ENCODE assay signal across 12 mouse cellular contexts in the genomic region with DNA sequence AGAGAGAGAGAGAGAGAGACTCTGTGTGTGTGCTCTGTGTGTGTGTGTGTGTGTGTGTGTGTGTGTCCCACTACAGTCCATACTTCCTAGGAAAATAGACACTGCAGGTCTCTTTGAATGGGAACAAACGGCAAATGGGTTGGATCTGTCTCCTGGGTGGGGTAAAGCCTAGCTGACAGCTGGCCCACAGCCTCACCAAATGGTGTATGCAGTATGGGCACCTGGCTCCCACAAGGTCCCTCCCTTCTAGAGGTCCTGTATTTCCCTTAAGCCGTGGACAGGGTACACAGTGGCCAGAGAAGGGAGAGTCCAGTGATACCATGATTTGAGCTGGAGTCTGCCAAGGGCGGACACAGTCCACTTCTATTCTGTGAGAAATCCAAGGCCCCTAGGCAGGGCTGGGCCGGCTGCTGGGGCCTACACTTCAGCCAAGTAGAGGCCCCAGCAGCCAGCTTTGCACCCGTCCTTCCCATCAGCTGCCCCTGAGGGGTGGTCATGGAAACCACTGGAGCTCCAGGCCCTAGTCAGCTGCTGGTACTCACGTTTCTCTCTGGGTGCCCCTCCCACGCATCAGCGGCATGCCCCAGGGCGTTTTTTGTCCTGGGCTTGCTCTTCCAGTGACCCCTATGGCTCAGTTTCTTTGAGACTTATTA. TPM values are rescaled to one million over a fixed set of nuclear protein-coding genes. Genes with fewer than 3 reads are reported as not detected.
DNase-seq lines count a peak whose midpoint lies in the region; ATAC-seq and TF ChIP-seq lines count a peak whose summit lies in the region.
"Had no signal": no experiment of that assay in that cellular context is flagged by ENCODE, and none has a peak within 500 bp of the region (broad histone marks: within the 10 kb centered on the region; RNA-seq: fewer than 3 reads in every experiment).

No protein-coding gene starts in this region.

- no peak for TF ChIP-seq CTCF in kidney, adult 2 months (conservative IDR thresholded peaks at IDR 0.05; ENCODE audit: insufficient read depth, insufficient read length, low read depth, low read length)

- peaks cover 32% of the 10 kb centered on the region for H3K4me1 ChIP-seq in kidney, embryonic 16.5 days (ENCODE audit: insufficient read depth, low read length)
- H3K4me1 ChIP-seq in kidney, adult 2 months (ENCODE audit: control insufficient read depth, insufficient read depth, low read length) = peaks cover 12% of the 10 kb centered on the region; the same call in 1 of the 2 replicates
- H3K4me1 ChIP-seq in forebrain, embryonic 13.5 days = peaks cover 23% of the 10 kb centered on the region

- H3K9ac ChIP-seq in kidney, embryonic 16.5 days (replicated peaks; ENCODE audit: low read length) = no peak overlapping the region
- no peak overlapping the region for H3K9ac ChIP-seq in forebrain, embryonic 13.5 days
- H3K9ac ChIP-seq: embryonic facial prominence, embryonic 12.5 days; heart, embryonic 15.5 days had no signal

- WGBS in kidney, embryonic 16.5 days = 25% methylated on average over 9 of the region's 9 CpGs
- WGBS in kidney, adult 2 months = 69% methylated on average over 9 of the region's 9 CpGs
- WGBS in forebrain, embryonic 13.5 days = 39% methylated on average over 9 of the region's 9 CpGs

- 0 out of 2 replicates have a peak overlapping the region, but pooled peaks have one; percentile 19 for H3K27ac ChIP-seq in kidney, embryonic 16.5 days (ENCODE audit: low read length)
- H3K27ac ChIP-seq in kidney, adult 2 months (ENCODE audit: insufficient read depth, low read depth, low read length) = no peak overlapping the region
- 0 out of 2 replicates have a peak overlapping the region, but pooled peaks have one; percentile 0 for H3K27ac ChIP-seq in forebrain, embryonic 13.5 days

- H3K4me2 ChIP-seq in kidney, embryonic 16.5 days (replicated peaks; ENCODE audit: low read depth, low read length) = no peak overlapping the region
- H3K4me2 ChIP-seq in forebrain, embryonic 13.5 days = no peak overlapping the region
- H3K4me2 ChIP-seq: embryonic facial prominence, embryonic 12.5 days; heart, embryonic 15.5 days had no signal

- no peaks in the 10 kb centered on the region for H3K36me3 ChIP-seq in kidney, embryonic 16.5 days (ENCODE audit: insufficient read depth, low read length)
- H3K36me3 ChIP-seq in kidney, adult 2 months (ENCODE audit: control insufficient read depth, insufficient read depth, low read length) = no peaks in the 10 kb centered on the region
- H3K36me3 ChIP-seq in forebrain, embryonic 13.5 days (ENCODE audit: poor library complexity, severe bottlenecking) = no peaks in the 10 kb centered on the region
- H3K36me3 ChIP-seq: embryonic facial prominence, embryonic 12.5 days; heart, embryonic 15.5 days had no signal

- ATAC-seq in kidney, embryonic 16.5 days (ENCODE audit: low FRiP score, low TSS enrichment) = peak; percentile 30; the same call in 1 of the 2 replicates
- peak; percentile 68 for ATAC-seq in forebrain, embryonic 13.5 days

- no peaks in the 10 kb centered on the region for H3K9me3 ChIP-seq in kidney, embryonic 16.5 days (ENCODE audit: low read length)
- H3K9me3 ChIP-seq in forebrain, embryonic 13.5 days (replicated peaks) = no peaks in the 10 kb centered on the region
- H3K9me3 ChIP-seq: embryonic facial prominence, embryonic 12.5 days; heart, embryonic 15.5 days had no signal

- TF ChIP-seq POLR2A in kidney, adult 2 months (IDR thresholded peaks at IDR 0.05; ENCODE audit: low read depth, low read length) = no peak

- H3K4me3 ChIP-seq in kidney, embryonic 16.5 days (ENCODE audit: low read length) = no peak overlapping the region
- no peak overlapping the region for H3K4me3 ChIP-seq in kidney, adult 2 months (ENCODE audit: insufficient read depth, low read depth, low read length)
- no peak overlapping the region for H3K4me3 ChIP-seq in forebrain, embryonic 13.5 days
- H3K4me3 ChIP-seq: embryonic facial prominence, embryonic 12.5 days; heart, embryonic 15.5 days had no signal

- no peak for DNase-seq in kidney, adult 2 months
- peak; percentile 70 for DNase-seq in ZHBTc4 (ENCODE audit: low read depth, low spot score)
- DNase-seq in mesoderm, embryonic 11.5 days (ENCODE audit: low read depth, low spot score) = peak; percentile 43
- no peak for DNase-seq in adrenal gland, postnatal 4 days (ENCODE audit: low spot score in 2 of 2)
- no peak for DNase-seq in thymus, postnatal 14 days
- no peak for DNase-seq in thymus, postnatal 10 days (ENCODE audit: low spot score in 2 of 2)
- DNase-seq: adrenal gland, postnatal 25 days had no signal

- no peaks in the 10 kb centered on the region for H3K27me3 ChIP-seq in kidney, embryonic 16.5 days (ENCODE audit: insufficient read depth, low read length)
- no peaks in the 10 kb centered on the region for H3K27me3 ChIP-seq in kidney, adult 2 months (replicated peaks; ENCODE audit: control insufficient read depth, insufficient read depth, low read length)
- no peaks in the 10 kb centered on the region for H3K27me3 ChIP-seq in forebrain, embryonic 13.5 days
- H3K27me3 ChIP-seq: embryonic facial prominence, embryonic 12.5 days; heart, embryonic 15.5 days had no signal

RNA-seq across cellular contexts. Expression of a gene that starts 24.9 kb away (rescaled TPM):
- 23.7 and 27.0 TPM in 2 replicates for polyA plus RNA-seq in kidney, embryonic 16.5 days (2015; fragmentation: Nextera tagmentation; extraction: Ambion mirVana)
- polyA plus RNA-seq in kidney, adult 2 months (2012; rRNA removed) = 16.1 and 17.7 TPM in 2 replicates
- 28.1 and 32.8 TPM in 2 replicates for polyA plus RNA-seq in forebrain, embryonic 13.5 days (2015; fragmentation: Nextera tagmentation; extraction: Ambion mirVana)
- total RNA-seq in adrenal gland, postnatal 4 days (2021) = 10 to 100 TPM; 35.1 to 48.7 TPM

RNA-seq across cellular contexts. Expression of a gene that starts 38.4 kb away (rescaled TPM):
- polyA plus RNA-seq in kidney, embryonic 16.5 days (2015; fragmentation: Nextera tagmentation; extraction: Ambion mirVana) = 257 and 266 TPM in 2 replicates
- polyA plus RNA-seq in kidney, adult 2 months (2012; rRNA removed) = 297 and 304 TPM in 2 replicates
- polyA plus RNA-seq in forebrain, embryonic 13.5 days (2015; fragmentation: Nextera tagmentation; extraction: Ambion mirVana) = 50.2 and 55.8 TPM in 2 replicates
- total RNA-seq in adrenal gland, postnatal 4 days (2021) = 100 to 1,000 TPM; 265 to 295 TPM

RNA-seq across cellular contexts. Expression of a gene that starts 45.1 kb away (rescaled TPM):
- not detected in 2 replicates for polyA plus RNA-seq in kidney, embryonic 16.5 days (2015; fragmentation: Nextera tagmentation; extraction: Ambion mirVana)
- not detected in 2 replicates for polyA plus RNA-seq in kidney, adult 2 months (2012; rRNA removed)
- not detected in 2 replicates for polyA plus RNA-seq in forebrain, embryonic 13.5 days (2015; fragmentation: Nextera tagmentation; extraction: Ambion mirVana)
- not detected for total RNA-seq in adrenal gland, postnatal 4 days (2021)
- total RNA-seq: adrenal gland, postnatal 25 days; left cerebral cortex, postnatal 36 days had no signal
- polyA plus RNA-seq: embryonic facial prominence, embryonic 12.5 days; heart, embryonic 15.5 days had no signal

Comparison
In these comparisons a context has a peak if more than half of its experiments do, and no peak if none do; other contexts are left out.
1. DNase-seq: peak in ZHBTc4 (single experiment) and mesoderm, embryonic 11.5 days (single experiment); none in kidney, adult 2 months (single experiment), adrenal gland, postnatal 4 days (0 of 2), thymus, postnatal 14 days (single experiment) and thymus, postnatal 10 days (0 of 2).